ENCODE assay signal across 29 mouse cellular contexts in genomic region chr1:62051186-62051825, GRCm38 (mm10).
DNase-seq lines count a peak whose midpoint lies in the region; ATAC-seq lines count a peak whose summit lies in the region.
"Had no signal": no experiment of that assay in that cellular context is flagged by ENCODE, and none has a peak within 500 bp of the region (broad histone marks: within the 10 kb centered on the region; RNA-seq: fewer than 3 reads in every experiment).

No protein-coding gene starts in this region.

- no peaks in the 10 kb centered on the region for H3K27me3 ChIP-seq in embryonic facial prominence, embryonic 14.5 days (replicated peaks; ENCODE audit: control insufficient read depth, insufficient read depth, low read length)
- H3K27me3 ChIP-seq: embryonic facial prominence, embryonic 13.5 days; forebrain, embryonic 13.5 days; heart, embryonic 13.5 days; intestine, embryonic 15.5 days; liver, embryonic 13.5 days had no signal

- no peak overlapping the region for H3K4me2 ChIP-seq in embryonic facial prominence, embryonic 14.5 days (ENCODE audit: low read depth, low read length)
- H3K4me2 ChIP-seq: embryonic facial prominence, embryonic 13.5 days; forebrain, embryonic 13.5 days; heart, embryonic 13.5 days; intestine, embryonic 15.5 days; liver, embryonic 13.5 days; midbrain, embryonic 11.5 days had no signal

- H3K4me1 ChIP-seq in embryonic facial prominence, embryonic 14.5 days (ENCODE audit: control insufficient read depth, insufficient read depth, low read length), result no peaks in the 10 kb centered on the region
- H3K4me1 ChIP-seq: embryonic facial prominence, embryonic 13.5 days; liver, embryonic 13.5 days had no signal

- WGBS in embryonic facial prominence, embryonic 14.5 days, result 35% methylated on average over 1 of the region's 1 CpGs

- no peak overlapping the region for H3K4me3 ChIP-seq in embryonic facial prominence, embryonic 14.5 days (ENCODE audit: low read depth, low read length)
- H3K4me3 ChIP-seq: embryonic facial prominence, embryonic 13.5 days; erythroblast, embryonic 14.5 days; forebrain, embryonic 13.5 days; heart, embryonic 13.5 days; intestine, embryonic 15.5 days; liver, embryonic 13.5 days had no signal

- H3K36me3 ChIP-seq in embryonic facial prominence, embryonic 14.5 days (ENCODE audit: control insufficient read depth, insufficient read depth, low read length), result no peaks in the 10 kb centered on the region
- H3K36me3 ChIP-seq: embryonic facial prominence, embryonic 13.5 days; heart, embryonic 13.5 days; intestine, embryonic 15.5 days; liver, embryonic 13.5 days had no signal

- peak; percentile 87 for ATAC-seq in common myeloid progenitor, adult 5-6 weeks (replicated peaks; ENCODE audit: low read depth, poor library complexity, severe bottlenecking)
- 0 out of 2 replicates have a peak, but pooled peaks have one; percentile 9 for ATAC-seq in embryonic facial prominence, embryonic 14.5 days (ENCODE audit: low read depth)
- ATAC-seq in megakaryocyte progenitor cell, adult 5-6 weeks (replicated peaks; ENCODE audit: poor library complexity), result peak; percentile 97
- ATAC-seq: forebrain, embryonic 13.5 days; hindbrain, postnatal 0 days; intestine, embryonic 15.5 days had no signal

- H3K9ac ChIP-seq in embryonic facial prominence, embryonic 14.5 days (ENCODE audit: low read depth, low read length), result no peak overlapping the region
- H3K9ac ChIP-seq: embryonic facial prominence, embryonic 13.5 days; forebrain, embryonic 13.5 days; heart, embryonic 13.5 days; intestine, embryonic 15.5 days; liver, embryonic 13.5 days had no signal

- no peak overlapping the region for H3K27ac ChIP-seq in embryonic facial prominence, embryonic 14.5 days (replicated peaks; ENCODE audit: low read depth, low read length)
- H3K27ac ChIP-seq: embryonic facial prominence, embryonic 13.5 days; forebrain, embryonic 13.5 days; heart, embryonic 13.5 days; hindbrain, postnatal 0 days; intestine, embryonic 15.5 days; liver, embryonic 13.5 days; macrophage had no signal

- H3K9me3 ChIP-seq in embryonic facial prominence, embryonic 14.5 days (ENCODE audit: control insufficient read depth, low read length), result no peaks in the 10 kb centered on the region
- H3K9me3 ChIP-seq: embryonic facial prominence, embryonic 13.5 days; forebrain, embryonic 13.5 days; heart, embryonic 13.5 days; intestine, embryonic 15.5 days; liver, embryonic 13.5 days had no signal

- DNase-seq in embryo, embryonic 10.5 days (ENCODE audit: low spot score), result peak; percentile 59
- DNase-seq in embryonic facial prominence, embryonic 14.5 days (ENCODE audit: low spot score), result no peak
- DNase-seq in frontal cortex, postnatal 14 days (ENCODE audit: low spot score in 2 of 2), result no peak
- no peak for DNase-seq in kidney, postnatal 10 days
- DNase-seq in thymus, postnatal 4 days, result no peak
- no peak for DNase-seq in retina, embryonic 14.5 days (ENCODE audit: low spot score)
- DNase-seq: B cell, adult 2 months; cerebellum, adult 11 months; cerebellum, adult 9-10 months; cerebellum, postnatal 36 days; heart, postnatal 10 days; kidney, adult 2 months; kidney, postnatal 4 days; left cerebral cortex, postnatal 4 days; liver, embryonic 13.5 days; lung, adult 2 months; lung, postnatal 10 days; retina, postnatal 1 day; spleen, adult 18-20 months had no signal

Comparison
In these comparisons a context has a peak if more than half of its experiments do, and no peak if none do; other contexts are left out.
1. ATAC-seq: peak in every context shown above with its lines; median percentile 97 in megakaryocyte progenitor cell, adult 5-6 weeks; 87 in common myeloid progenitor, adult 5-6 weeks; 9 in embryonic facial prominence, embryonic 14.5 days.